Mouse (Mus musculus) limb, embryonic 10.5 days (tissue): ENCODE measurements around the gene Slc6a9. TPM values are rescaled to one million over a fixed set of nuclear protein-coding genes. Genes with fewer than 3 reads are reported as not detected.

Experiments used
- DNase-seq: peaks from one replicate; pipeline ENCODE4 v3.0.0-alpha.2; 2017; ENCODE audit warnings: low spot score
- H3K27ac ChIP-seq: fragments of 300-500 bp; sonication (generic); 2 replicates; pipeline ENCODE4 v1.5.1; 2016; ENCODE audit warnings: mild to moderate bottlenecking
- H3K27me3 ChIP-seq: fragments of 300-500 bp; sonication (generic); 2 replicates; pipeline ENCODE4 v1.6.1; 2016; ENCODE audit warnings: low read depth, mild to moderate bottlenecking; ENCODE audit not compliant: poor library complexity, severe bottlenecking
- H3K36me3 ChIP-seq: fragments of 300-500 bp; sonication (generic); 2 replicates; pipeline ENCODE4 v1.6.1; 2016; ENCODE audit warnings: mild to moderate bottlenecking, moderate library complexity
- H3K4me1 ChIP-seq: fragments of 300-500 bp; sonication (generic); 2 replicates; pipeline ENCODE4 v1.6.1; 2016
- H3K4me3 ChIP-seq: fragments of 300-500 bp; sonication (generic); 2 replicates; pipeline ENCODE4 v1.5.1; 2016; ENCODE audit warnings: mild to moderate bottlenecking, moderate library complexity
- H3K9me3 ChIP-seq: fragments of 300-500 bp; sonication (generic); replicated peaks from 2 replicates; pipeline ENCODE4 v1.6.1; 2016; ENCODE audit warnings: mild to moderate bottlenecking
- WGBS: fragments of 180-500 bp; shearing (Covaris S2); methylation state at CpG from one replicate; pipeline ENCODE4 v1.1.7; 2016; 5-methylcytosine and 5-hydroxymethylcytosine counted together
- polyA plus RNA-seq: library from polyadenylated mRNA; unstranded; fragments of >200 nt; fragmentation: Nextera tagmentation; extraction: Ambion mirVana; gene quantifications from 2 replicates; pipeline ENCODE4 v1.2.1, GENCODE M21; 2016

The Slc6a9 gene
- polyA plus RNA-seq, 1 experiment from 2014 or later: 10.3 TPM

- Histone ChIP-seq H3K36me3 (peaks cover 42% of the 10 kb centered on the region), H3K27ac (peak overlapping the region; percentile 84), H3K27me3 (no peaks in the 10 kb centered on the region), H3K4me1 (peaks cover 55% of the 10 kb centered on the region), H3K4me3 (peak overlapping the region; percentile 93), H3K9me3 (no peaks in the 10 kb centered on the region)
- no peak for DNase-seq
- 3% methylated on average over 24 of the region's 24 CpGs for whole genome bisulfite sequencing
Measured at GRCm38 (mm10) chr4:117886644-117887043, 52.3 kb downstream of the Slc6a9 start.

GRCm38 (mm10) chr4:117887133-117887532 is 52.8 kb downstream of the Slc6a9 start, which contains the start of gene Atp6v0b:
Gene Atp6v0b (minus strand): TSS chr4:117887333.
- WGBS: under 1% methylated on average over 37 of the region's 37 CpGs
- Histone ChIP-seq H3K27ac (peak within 1 kb of the TSS; percentile 84), H3K4me1 (peaks cover 53% of the 10 kb centered on the region), H3K36me3 (peaks cover 42% of the 10 kb centered on the region), H3K27me3 (no peaks in the 10 kb centered on the region), H3K9me3 (no peaks in the 10 kb centered on the region), H3K4me3 (peak within 1 kb of the TSS; percentile 93)
- DNase-seq: peak; percentile 98

- no peak overlapping the region for H3K27ac ChIP-seq
- peak overlapping the region; percentile 93 for H3K4me3 ChIP-seq
- WGBS: 77% methylated on average over 2 of the region's 2 CpGs
- no peak for DNase-seq
- no peaks in the 10 kb centered on the region for H3K9me3 ChIP-seq
- no peaks in the 10 kb centered on the region for H3K27me3 ChIP-seq
- peaks cover 42% of the 10 kb centered on the region for H3K36me3 ChIP-seq
- H3K4me1 ChIP-seq: peaks cover 47% of the 10 kb centered on the region
Measured at GRCm38 (mm10) chr4:117887920-117888319, 53.6 kb downstream of the Slc6a9 start.

GRCm38 (mm10) chr4:117889471-117889870 is 55.2 kb downstream of the Slc6a9 start:
- WGBS: 92% methylated on average over 15 of the region's 15 CpGs
- H3K4me3 ChIP-seq: no peak overlapping the region
- no peaks in the 10 kb centered on the region for H3K9me3 ChIP-seq
- peaks cover 44% of the 10 kb centered on the region for H3K36me3 ChIP-seq
- no peaks in the 10 kb centered on the region for H3K27me3 ChIP-seq
- no peak for DNase-seq
- H3K27ac ChIP-seq: no peak overlapping the region
- H3K4me1 ChIP-seq: peaks cover 34% of the 10 kb centered on the region

GRCm38 (mm10) chr4:117890031-117890430 is 55.7 kb downstream of the Slc6a9 start:
- WGBS: 94% methylated on average over 14 of the region's 14 CpGs
- peaks cover 44% of the 10 kb centered on the region for H3K36me3 ChIP-seq
- no peaks in the 10 kb centered on the region for H3K9me3 ChIP-seq
- H3K27ac ChIP-seq: no peak overlapping the region
- DNase-seq: no peak
- H3K27me3 ChIP-seq: no peaks in the 10 kb centered on the region
- H3K4me3 ChIP-seq: no peak overlapping the region
- peaks cover 34% of the 10 kb centered on the region for H3K4me1 ChIP-seq

GRCm38 (mm10) chr4:117890750-117891149 is 56.4 kb downstream of the Slc6a9 start:
- 88% methylated on average over 8 of the region's 8 CpGs for WGBS
- peaks cover 44% of the 10 kb centered on the region for H3K36me3 ChIP-seq
- H3K4me3 ChIP-seq: peak overlapping the region; percentile 85
- H3K27me3 ChIP-seq: no peaks in the 10 kb centered on the region
- H3K4me1 ChIP-seq: peaks cover 31% of the 10 kb centered on the region
- no peaks in the 10 kb centered on the region for H3K9me3 ChIP-seq
- H3K27ac ChIP-seq: no peak overlapping the region
- no peak for DNase-seq

- 0% methylated on average over 21 of the region's 21 CpGs for WGBS
- no peaks in the 10 kb centered on the region for H3K27me3 ChIP-seq
- peak; percentile 79 for DNase-seq
- peaks cover 51% of the 10 kb centered on the region for H3K36me3 ChIP-seq
- H3K9me3 ChIP-seq: no peaks in the 10 kb centered on the region
- peak within 1 kb of the TSS; percentile 85 for H3K4me3 ChIP-seq
- H3K4me1 ChIP-seq: peaks cover 21% of the 10 kb centered on the region
- H3K27ac ChIP-seq: peak within 1 kb of the TSS; percentile 27; the same call in 1 of the 2 replicates
Measured at GRCm38 (mm10) chr4:117891738-117892161, 57.4 kb downstream of the Slc6a9 start, which contains the start of gene Dph2. Gene Dph2 (minus strand): TSS chr4:117892032.

- no peak overlapping the region for H3K4me3 ChIP-seq
- peaks cover 14% of the 10 kb centered on the region for H3K4me1 ChIP-seq
- no peaks in the 10 kb centered on the region for H3K27me3 ChIP-seq
- no peak overlapping the region for H3K27ac ChIP-seq
- H3K9me3 ChIP-seq: no peaks in the 10 kb centered on the region
- DNase-seq: peak; percentile 79
- WGBS: 20% methylated on average over 9 of the region's 9 CpGs
- H3K36me3 ChIP-seq: peaks cover 67% of the 10 kb centered on the region
Measured at GRCm38 (mm10) chr4:117893376-117893775, 59.1 kb downstream of the Slc6a9 start.

- WGBS: 93% methylated on average over 8 of the region's 8 CpGs
- Histone ChIP-seq H3K9me3 (no peaks in the 10 kb centered on the region), H3K36me3 (peaks cover 71% of the 10 kb centered on the region), H3K4me3 (no peak overlapping the region), H3K27ac (no peak overlapping the region), H3K4me1 (peaks cover 14% of the 10 kb centered on the region), H3K27me3 (no peaks in the 10 kb centered on the region)
- DNase-seq: no peak
Measured at GRCm38 (mm10) chr4:117894601-117895000, 60.3 kb downstream of the Slc6a9 start.

- WGBS: 91% methylated on average over 7 of the region's 7 CpGs
Measured at GRCm38 (mm10) chr4:117895339-117895738, 61.0 kb downstream of the Slc6a9 start.

GRCm38 (mm10) chr4:117896031-117896430 is 61.7 kb downstream of the Slc6a9 start:
- Histone ChIP-seq H3K4me3 (no peak overlapping the region), H3K36me3 (peaks cover 73% of the 10 kb centered on the region), H3K4me1 (peaks cover 10% of the 10 kb centered on the region), H3K9me3 (no peaks in the 10 kb centered on the region), H3K27me3 (no peaks in the 10 kb centered on the region), H3K27ac (no peak overlapping the region)
- DNase-seq: no peak
- WGBS: 94% methylated on average over 6 of the region's 6 CpGs

More at GRCm38 (mm10) chr4:117895339-117895738, 61.0 kb downstream of the Slc6a9 start:
- DNase-seq: no peak
- Histone ChIP-seq H3K9me3 (no peaks in the 10 kb centered on the region), H3K27ac (no peak overlapping the region), H3K27me3 (no peaks in the 10 kb centered on the region), H3K36me3 (peaks cover 71% of the 10 kb centered on the region), H3K4me1 (peaks cover 14% of the 10 kb centered on the region), H3K4me3 (no peak overlapping the region)

- Histone ChIP-seq H3K27ac (no peak overlapping the region), H3K27me3 (no peaks in the 10 kb centered on the region), H3K4me1 (no peaks in the 10 kb centered on the region), H3K36me3 (peaks cover 94% of the 10 kb centered on the region), H3K4me3 (no peak overlapping the region), H3K9me3 (no peaks in the 10 kb centered on the region)
- WGBS: 83% methylated on average over 3 of the region's 3 CpGs
- no peak for DNase-seq
Measured at GRCm38 (mm10) chr4:117898111-117898510, 63.8 kb downstream of the Slc6a9 start.

GRCm38 (mm10) chr4:117904094-117904493 is 69.8 kb downstream of the Slc6a9 start:
- Histone ChIP-seq H3K4me1 (peaks cover 2% of the 10 kb centered on the region; the same call in 1 of the 2 replicates), H3K9me3 (no peaks in the 10 kb centered on the region), H3K27me3 (no peaks in the 10 kb centered on the region), H3K36me3 (peaks cover 94% of the 10 kb centered on the region), H3K27ac (no peak overlapping the region), H3K4me3 (no peak overlapping the region)
- WGBS: 94% methylated on average over 10 of the region's 10 CpGs
- no peak for DNase-seq

GRCm38 (mm10) chr4:117904761-117905160 is 70.5 kb downstream of the Slc6a9 start:
- Histone ChIP-seq H3K4me3 (no peak overlapping the region), H3K27me3 (no peaks in the 10 kb centered on the region), H3K36me3 (peaks cover 94% of the 10 kb centered on the region), H3K9me3 (no peaks in the 10 kb centered on the region), H3K4me1 (peaks cover 5% of the 10 kb centered on the region; the same call in 1 of the 2 replicates), H3K27ac (no peak overlapping the region)
- DNase-seq: no peak
- WGBS: 95% methylated on average over 8 of the region's 8 CpGs
